Mouse (Mus musculus) hindbrain, embryonic 13.5 days (tissue): ENCODE data around the gene Gp5. TPM values are rescaled to one million over a fixed set of nuclear protein-coding genes. Genes with fewer than 3 reads are reported as not detected.
A peak's percentile ranks its signal among the peaks of the same experiment; 100 is the strongest.
"Not testable (repeated sequence)": the region's sequence is repeated elsewhere in the genome, so short reads cannot be mapped to it uniquely, and the experiment has no call there.

Experiments
- ATAC-seq: fragments of 200-750 bp; cut with Nextera tagmentation; 2 replicates; pipeline ENCODE4 v1.8.0; 2017; ENCODE audit warnings: moderate TSS enrichment; ENCODE audit not compliant: low FRiP score
- H3K27ac ChIP-seq: fragments of 300-500 bp; sonication (generic); 2 replicates; pipeline ENCODE4 v1.5.1; 2015; ENCODE audit warnings: inconsistent platforms, mild to moderate bottlenecking, moderate library complexity
- H3K27me3 ChIP-seq: fragments of 300-500 bp; sonication (generic); 2 replicates; pipeline ENCODE4 v1.6.1; 2015; ENCODE audit warnings: mild to moderate bottlenecking, inconsistent platforms
- H3K36me3 ChIP-seq: fragments of 300-500 bp; sonication (generic); 2 replicates; pipeline ENCODE4 v1.6.1; 2015; ENCODE audit warnings: mild to moderate bottlenecking, inconsistent platforms
- H3K4me1 ChIP-seq: fragments of 300-500 bp; sonication (generic); replicated peaks from 2 replicates; pipeline ENCODE4 v1.6.1; 2015; ENCODE audit warnings: inconsistent platforms
- H3K4me2 ChIP-seq: fragments of 300-500 bp; sonication (generic); 2 replicates; pipeline ENCODE4 v1.6.1; 2015; ENCODE audit warnings: inconsistent platforms, mild to moderate bottlenecking, moderate library complexity
- H3K4me3 ChIP-seq: fragments of 300-500 bp; sonication (generic); 2 replicates; pipeline ENCODE4 v1.5.1; 2015; ENCODE audit warnings: mild to moderate bottlenecking, inconsistent platforms
- H3K9ac ChIP-seq: fragments of 300-500 bp; sonication (generic); 2 replicates; pipeline ENCODE4 v1.6.1; 2015; ENCODE audit warnings: mild to moderate bottlenecking, inconsistent platforms
- H3K9me3 ChIP-seq: fragments of 300-500 bp; sonication (generic); 2 replicates; pipeline ENCODE4 v1.6.1; 2016; ENCODE audit warnings: inconsistent platforms
- WGBS: fragments of 180-500 bp; shearing (Covaris S2); methylation state at CpG from one replicate; pipeline ENCODE4 v1.1.7; 2015; 5-methylcytosine and 5-hydroxymethylcytosine counted together
- polyA plus RNA-seq: library from polyadenylated mRNA; unstranded; fragments of >200 nt; fragmentation: Nextera tagmentation; extraction: Ambion mirVana; gene quantifications from 2 replicates; pipeline ENCODE4 v1.2.1, GENCODE M21; 2015

Gp5 gene
- 0.50 and 0.51 TPM in 2 replicates for polyA plus RNA-seq

GRCm38 (mm10) chr16:30310647-30311046 is at the start of gene Gp5:
TSS of gene Gp5 (minus strand) at chr16:30310779.
- Histone ChIP-seq H3K4me1 (peaks cover 24% of the 10 kb centered on the region), H3K27ac (no peak within 1 kb of the TSS), H3K27me3 (peaks cover 65% of the 10 kb centered on the region), H3K36me3 (peaks cover 3% of the 10 kb centered on the region), H3K9me3 (no peaks in the 10 kb centered on the region), H3K9ac (peak within 1 kb of the TSS; percentile 77), H3K4me2 (peak within 1 kb of the TSS; percentile 97), H3K4me3 (peak within 1 kb of the TSS; percentile 50)
- ATAC-seq, result no peak

- not testable (repeated sequence) for H3K27ac ChIP-seq, H3K4me1 ChIP-seq, H3K4me2 ChIP-seq, H3K4me3 ChIP-seq, ATAC-seq, H3K9ac ChIP-seq, H3K9me3 ChIP-seq, H3K27me3 ChIP-seq
- H3K36me3 ChIP-seq, result peaks cover 22% of the 10 kb centered on the region
- 96% methylated on average over 11 of the region's 11 CpGs for WGBS
Measured at GRCm38 (mm10) chr16:30353489-30353888, 42.9 kb upstream of the Gp5 start.

- Histone ChIP-seq H3K36me3 (peaks cover 3% of the 10 kb centered on the region), H3K4me1 (peaks cover 9% of the 10 kb centered on the region), H3K9me3 (no peaks in the 10 kb centered on the region), H3K4me3 (no peak overlapping the region), H3K4me2 (no peak overlapping the region), H3K27ac (no peak overlapping the region), H3K9ac (no peak overlapping the region), H3K27me3 (peaks cover 30% of the 10 kb centered on the region)
- no peak for ATAC-seq
Measured at GRCm38 (mm10) chr16:30314236-30314635, 3.7 kb upstream of the Gp5 start.

GRCm38 (mm10) chr16:30310171-30310515 is 436 bp downstream of the Gp5 start:
- no peak overlapping the region for H3K4me2 ChIP-seq
- peaks cover 24% of the 10 kb centered on the region for H3K4me1 ChIP-seq
- H3K9ac ChIP-seq, result no peak overlapping the region
- peaks cover 69% of the 10 kb centered on the region for H3K27me3 ChIP-seq
- H3K4me3 ChIP-seq, result peak overlapping the region; percentile 50; the same call in 1 of the 2 replicates
- no peaks in the 10 kb centered on the region for H3K9me3 ChIP-seq
- WGBS, result 54% methylated on average over 8 of the region's 8 CpGs
- no peak for ATAC-seq
- no peaks in the 10 kb centered on the region for H3K36me3 ChIP-seq
- no peak overlapping the region for H3K27ac ChIP-seq

- H3K36me3 ChIP-seq, result no peaks in the 10 kb centered on the region
- no peak overlapping the region for H3K27ac ChIP-seq
- WGBS, result 4% methylated on average over 34 of the region's 34 CpGs
- H3K9ac ChIP-seq, result peak overlapping the region; percentile 77
- peak overlapping the region; percentile 97 for H3K4me2 ChIP-seq
- peaks cover 24% of the 10 kb centered on the region for H3K4me1 ChIP-seq
- peaks cover 73% of the 10 kb centered on the region for H3K27me3 ChIP-seq
- H3K4me3 ChIP-seq, result peak overlapping the region; percentile 50
- no peak for ATAC-seq
- no peaks in the 10 kb centered on the region for H3K9me3 ChIP-seq
Measured at GRCm38 (mm10) chr16:30309395-30310170, 996 bp downstream of the Gp5 start.

GRCm38 (mm10) chr16:30308616-30309394 is 1.8 kb downstream of the Gp5 start:
- Histone ChIP-seq H3K4me3 (peak overlapping the region; percentile 50), H3K27me3 (peaks cover 80% of the 10 kb centered on the region), H3K27ac (no peak overlapping the region), H3K4me1 (peaks cover 24% of the 10 kb centered on the region), H3K9ac (peak overlapping the region; percentile 77), H3K9me3 (no peaks in the 10 kb centered on the region), H3K4me2 (peak overlapping the region; percentile 97), H3K36me3 (no peaks in the 10 kb centered on the region)
- under 1% methylated on average over 72 of the region's 72 CpGs for WGBS
- ATAC-seq, result peak; percentile 74

GRCm38 (mm10) chr16:30307961-30308615 is 2.5 kb downstream of the Gp5 start:
- peak overlapping the region; percentile 97 for H3K4me2 ChIP-seq
- no peak overlapping the region for H3K27ac ChIP-seq
- H3K36me3 ChIP-seq, result no peaks in the 10 kb centered on the region
- peak overlapping the region; percentile 77 for H3K9ac ChIP-seq
- ATAC-seq, result peak; percentile 36; the same call in 1 of the 2 replicates
- H3K27me3 ChIP-seq, result peaks cover 86% of the 10 kb centered on the region
- H3K4me3 ChIP-seq, result peak overlapping the region; percentile 50
- no peaks in the 10 kb centered on the region for H3K9me3 ChIP-seq
- H3K4me1 ChIP-seq, result peaks cover 24% of the 10 kb centered on the region
- 9% methylated on average over 29 of the region's 29 CpGs for WGBS

- Histone ChIP-seq H3K9ac (no peak overlapping the region), H3K36me3 (no peaks in the 10 kb centered on the region), H3K9me3 (no peaks in the 10 kb centered on the region), H3K4me3 (no peak overlapping the region), H3K4me1 (peaks cover 24% of the 10 kb centered on the region), H3K27me3 (peaks cover 90% of the 10 kb centered on the region), H3K4me2 (no peak overlapping the region), H3K27ac (no peak overlapping the region)
- no peak for ATAC-seq
- 57% methylated on average over 12 of the region's 12 CpGs for WGBS
Measured at GRCm38 (mm10) chr16:30307306-30307705, 3.3 kb downstream of the Gp5 start.

- Histone ChIP-seq H3K4me3 (no peak overlapping the region), H3K4me1 (peaks cover 24% of the 10 kb centered on the region), H3K9me3 (no peaks in the 10 kb centered on the region), H3K27me3 (peaks cover 79% of the 10 kb centered on the region), H3K27ac (no peak overlapping the region), H3K9ac (no peak overlapping the region), H3K4me2 (no peak overlapping the region), H3K36me3 (no peaks in the 10 kb centered on the region)
- 92% methylated on average over 4 of the region's 4 CpGs for WGBS
- no peak for ATAC-seq
Measured at GRCm38 (mm10) chr16:30306102-30306501, 4.5 kb downstream of the Gp5 start.

- Histone ChIP-seq H3K27me3 (peaks cover 67% of the 10 kb centered on the region), H3K9me3 (no peaks in the 10 kb centered on the region), H3K4me3 (no peak overlapping the region), H3K4me1 (peaks cover 15% of the 10 kb centered on the region), H3K27ac (no peak overlapping the region), H3K4me2 (no peak overlapping the region), H3K9ac (no peak overlapping the region), H3K36me3 (no peaks in the 10 kb centered on the region)
- WGBS, result 81% methylated on average over 5 of the region's 5 CpGs
- ATAC-seq, result no peak
Measured at GRCm38 (mm10) chr16:30304236-30304635, 6.3 kb downstream of the Gp5 start.

- Histone ChIP-seq H3K27ac (no peak overlapping the region), H3K4me3 (no peak overlapping the region), H3K4me1 (peaks cover 7% of the 10 kb centered on the region), H3K9me3 (no peaks in the 10 kb centered on the region), H3K4me2 (no peak overlapping the region), H3K27me3 (peaks cover 59% of the 10 kb centered on the region), H3K9ac (no peak overlapping the region), H3K36me3 (no peaks in the 10 kb centered on the region)
- ATAC-seq, result no peak
- 71% methylated on average over 2 of the region's 2 CpGs for WGBS
Measured at GRCm38 (mm10) chr16:30303411-30303810, 7.2 kb downstream of the Gp5 start.

GRCm38 (mm10) chr16:30302686-30303085 is 7.9 kb downstream of the Gp5 start:
- H3K27me3 ChIP-seq, result peaks cover 55% of the 10 kb centered on the region
- H3K4me3 ChIP-seq, result no peak overlapping the region
- no peak for ATAC-seq
- H3K36me3 ChIP-seq, result no peaks in the 10 kb centered on the region
- WGBS, result 82% methylated on average over 6 of the region's 6 CpGs
- no peak overlapping the region for H3K27ac ChIP-seq
- H3K9me3 ChIP-seq, result no peaks in the 10 kb centered on the region
- H3K9ac ChIP-seq, result no peak overlapping the region
- no peaks in the 10 kb centered on the region for H3K4me1 ChIP-seq
- no peak overlapping the region for H3K4me2 ChIP-seq
